11 mouse cellular contexts compared by ENCODE assay signal in genomic region chr5:72646131-72646530, GRCm38 (mm10). TPM values are rescaled to one million over a fixed set of nuclear protein-coding genes. Genes with fewer than 3 reads are reported as not detected.
DNase-seq lines count a peak whose midpoint lies in the region; ATAC-seq and TF ChIP-seq lines count a peak whose summit lies in the region.
"Had no signal": no experiment of that assay in that cellular context is flagged by ENCODE, and none has a peak within 500 bp of the region (broad histone marks: within the 10 kb centered on the region; RNA-seq: fewer than 3 reads in every experiment).

No protein-coding gene starts in this region.

- no peak overlapping the region for H3K4me3 ChIP-seq in intestine, postnatal 0 days (ENCODE audit: low read depth, low read length)
- H3K4me3 ChIP-seq in intestine, embryonic 16.5 days (ENCODE audit: low read length): no peak overlapping the region
- H3K4me3 ChIP-seq in kidney, embryonic 16.5 days (ENCODE audit: low read length): no peak overlapping the region

- no peak for ATAC-seq in intestine, postnatal 0 days
- no peak for ATAC-seq in intestine, embryonic 16.5 days
- no peak for ATAC-seq in kidney, embryonic 16.5 days (ENCODE audit: low FRiP score, low TSS enrichment)

- peak; percentile 86 for DNase-seq in CD4-positive, CD25-positive, alpha-beta regulatory T cell, adult 2 months (ENCODE audit: low read depth, low spot score)
- DNase-seq in brain, embryonic 14.5 days (ENCODE audit: low read depth): no peak
- peak; percentile 29 for DNase-seq in retina, embryonic 14.5 days (ENCODE audit: low spot score)
- DNase-seq in frontal cortex, adult 2 months (ENCODE audit: extremely low spot score in 1 of 2, low spot score in 1 of 2): no peak
- no peak for DNase-seq in urinary bladder, postnatal 10 days (ENCODE audit: low spot score)
- DNase-seq: kidney, adult 18-20 months had no signal

- H3K27ac ChIP-seq in intestine, postnatal 0 days (ENCODE audit: low read depth, low read length): no peak overlapping the region
- H3K27ac ChIP-seq in intestine, embryonic 16.5 days (ENCODE audit: low read length): no peak overlapping the region
- no peak overlapping the region for H3K27ac ChIP-seq in kidney, embryonic 16.5 days (ENCODE audit: low read length)

- H3K4me1 ChIP-seq in intestine, postnatal 0 days (replicated peaks; ENCODE audit: control insufficient read depth, insufficient read depth, low read length): no peaks in the 10 kb centered on the region; the same call in 1 of the 2 replicates
- peaks cover 3% of the 10 kb centered on the region; the same call in 1 of the 2 replicates for H3K4me1 ChIP-seq in intestine, embryonic 16.5 days (ENCODE audit: control insufficient read depth, insufficient read depth, low read length)
- H3K4me1 ChIP-seq in kidney, embryonic 16.5 days (ENCODE audit: insufficient read depth, low read length): peaks cover 16% of the 10 kb centered on the region; the same call in 1 of the 2 replicates

- H3K27me3 ChIP-seq in intestine, postnatal 0 days (replicated peaks; ENCODE audit: control insufficient read depth, insufficient read depth, low read length): no peaks in the 10 kb centered on the region
- no peaks in the 10 kb centered on the region for H3K27me3 ChIP-seq in intestine, embryonic 16.5 days (replicated peaks; ENCODE audit: control insufficient read depth, insufficient read depth, low read length)
- H3K27me3 ChIP-seq in kidney, embryonic 16.5 days (ENCODE audit: insufficient read depth, low read length): peaks cover 9% of the 10 kb centered on the region; the same call in 1 of the 2 replicates

- H3K9me3 ChIP-seq in intestine, postnatal 0 days (ENCODE audit: control insufficient read depth): no peaks in the 10 kb centered on the region
- H3K9me3 ChIP-seq in intestine, embryonic 16.5 days (ENCODE audit: control insufficient read depth, low read length): no peaks in the 10 kb centered on the region
- H3K9me3 ChIP-seq in kidney, embryonic 16.5 days (ENCODE audit: low read length): no peaks in the 10 kb centered on the region

- H3K4me2 ChIP-seq in intestine, postnatal 0 days (replicated peaks; ENCODE audit: low read depth): no peak overlapping the region
- no peak overlapping the region for H3K4me2 ChIP-seq in intestine, embryonic 16.5 days (ENCODE audit: low read depth, low read length)
- H3K4me2 ChIP-seq in kidney, embryonic 16.5 days (replicated peaks; ENCODE audit: low read depth, low read length): no peak overlapping the region

- TF ChIP-seq POLR2A in brain, embryonic 14.5 days (IDR thresholded peaks at IDR 0.05; ENCODE audit: borderline replicate concordance, extremely low read depth, insufficient read depth, insufficient read length, poor library complexity, severe bottlenecking): no peak

- no peaks in the 10 kb centered on the region for H3K36me3 ChIP-seq in intestine, postnatal 0 days (ENCODE audit: control insufficient read depth, insufficient read depth)
- no peaks in the 10 kb centered on the region for H3K36me3 ChIP-seq in intestine, embryonic 16.5 days (ENCODE audit: control insufficient read depth, insufficient read depth, low read length)
- H3K36me3 ChIP-seq in kidney, embryonic 16.5 days (ENCODE audit: insufficient read depth, low read length): no peaks in the 10 kb centered on the region

- TF ChIP-seq CTCF in intestine, postnatal 0 days (IDR thresholded peaks at IDR 0.05; ENCODE audit: low read depth): peak; percentile 70
- peak; percentile 43; the same call in 1 of the 2 replicates for TF ChIP-seq CTCF in brain, embryonic 14.5 days (IDR thresholded peaks at IDR 0.05; ENCODE audit: borderline replicate concordance, extremely low read depth, insufficient read depth, insufficient read length)

- H3K9ac ChIP-seq in intestine, postnatal 0 days (ENCODE audit: low read depth, low read length): no peak overlapping the region
- H3K9ac ChIP-seq in intestine, embryonic 16.5 days (ENCODE audit: low read depth, low read length): no peak overlapping the region
- no peak overlapping the region for H3K9ac ChIP-seq in kidney, embryonic 16.5 days (replicated peaks; ENCODE audit: low read length)

- 36% methylated on average over 10 of the region's 10 CpGs for WGBS in intestine, postnatal 0 days
- 38% methylated on average over 10 of the region's 10 CpGs for WGBS in intestine, embryonic 16.5 days
- WGBS in kidney, embryonic 16.5 days: 31% methylated on average over 10 of the region's 10 CpGs

RNA-seq across cellular contexts. Expression of gene Nipal1, which starts 1.5 kb away (rescaled TPM):
- 40.0 and 42.0 TPM in 2 replicates for polyA plus RNA-seq in intestine, postnatal 0 days (2015; fragmentation: Nextera tagmentation; extraction: Ambion mirVana)
- 34.5 and 37.7 TPM in 2 replicates for polyA plus RNA-seq in intestine, embryonic 16.5 days (2015; fragmentation: Nextera tagmentation; extraction: Ambion mirVana)
- polyA plus RNA-seq in brain, embryonic 14.5 days (2012; rRNA removed): 0.52 and 0.54 TPM in 2 replicates
- polyA plus RNA-seq in frontal cortex, adult 2 months (2012; rRNA removed): 0.02 and 0.13 TPM in 2 replicates
- 4.7 and 5.6 TPM in 2 replicates for polyA plus RNA-seq in kidney, embryonic 16.5 days (2015; fragmentation: Nextera tagmentation; extraction: Ambion mirVana)

RNA-seq across cellular contexts. Expression of gene Cnga1, which starts 2.1 kb away (rescaled TPM):
- polyA plus RNA-seq in intestine, postnatal 0 days (2015; fragmentation: Nextera tagmentation; extraction: Ambion mirVana): not detected in 2 replicates
- polyA plus RNA-seq in intestine, embryonic 16.5 days (2015; fragmentation: Nextera tagmentation; extraction: Ambion mirVana): not detected in 2 replicates
- not detected in 2 replicates for polyA plus RNA-seq in brain, embryonic 14.5 days (2012; rRNA removed)
- not detected in 2 replicates for polyA plus RNA-seq in frontal cortex, adult 2 months (2012; rRNA removed)
- not detected in 2 replicates for polyA plus RNA-seq in kidney, embryonic 16.5 days (2015; fragmentation: Nextera tagmentation; extraction: Ambion mirVana)
- polyA plus RNA-seq: liver, embryonic 16.5 days; urinary bladder, adult 2 months had no signal

RNA-seq across cellular contexts. Expression of gene Gm5868, which starts 58.8 kb away (rescaled TPM):
- polyA plus RNA-seq in intestine, postnatal 0 days (2015; fragmentation: Nextera tagmentation; extraction: Ambion mirVana): 0.29 and 0.71 TPM in 2 replicates
- 0.29 and 0.42 TPM in 2 replicates for polyA plus RNA-seq in intestine, embryonic 16.5 days (2015; fragmentation: Nextera tagmentation; extraction: Ambion mirVana)
- polyA plus RNA-seq in brain, embryonic 14.5 days (2012; rRNA removed): 3.5 and 4.6 TPM in 2 replicates
- 0.21 and 0.34 TPM in 2 replicates for polyA plus RNA-seq in frontal cortex, adult 2 months (2012; rRNA removed)
- 0.33 and 0.45 TPM in 2 replicates for polyA plus RNA-seq in kidney, embryonic 16.5 days (2015; fragmentation: Nextera tagmentation; extraction: Ambion mirVana)
- polyA plus RNA-seq: liver, embryonic 16.5 days had no signal

Comparison
In these comparisons a context has a peak if more than half of its experiments do, and no peak if none do; other contexts are left out.
1. DNase-seq: peak in CD4-positive, CD25-positive, alpha-beta regulatory T cell, adult 2 months (single experiment) and retina, embryonic 14.5 days (single experiment); none in brain, embryonic 14.5 days (single experiment), frontal cortex, adult 2 months (0 of 2) and urinary bladder, postnatal 10 days (single experiment).